Mouse (Mus musculus) heart, embryonic 13.5 days (tissue): ENCODE measurements at regions not wholly inside any gene's neighbourhood (a gene's known extent, or its start where the extent isn't known, plus 50 kb on each side); places are given as distances from the start of the nearest gene placed in this dataset.

Experiments
- ATAC-seq: fragments of 200-750 bp; cut with Nextera tagmentation; 2 replicates; pipeline ENCODE4 v1.8.0; 2017; ENCODE audit warnings: moderate TSS enrichment; ENCODE audit not compliant: insufficient number of reproducible peaks, low FRiP score, low TSS enrichment; ENCODE audit errors: extremely low read depth
- H3K27ac ChIP-seq: fragments of 300-500 bp; sonication (generic); replicated peaks from 2 replicates; pipeline ENCODE4 v1.5.1; 2015; ENCODE audit warnings: moderate library complexity, mild to moderate bottlenecking, inconsistent platforms
- H3K27me3 ChIP-seq: fragments of 300-500 bp; sonication (generic); replicated peaks from 2 replicates; pipeline ENCODE4 v1.6.1; 2015; ENCODE audit warnings: mild to moderate bottlenecking, inconsistent platforms
- H3K36me3 ChIP-seq: fragments of 300-500 bp; sonication (generic); 2 replicates; pipeline ENCODE4 v1.6.1; 2015; ENCODE audit warnings: mild to moderate bottlenecking, inconsistent platforms
- H3K4me1 ChIP-seq: fragments of 300-500 bp; sonication (generic); 2 replicates; pipeline ENCODE4 v1.6.1; 2015; ENCODE audit warnings: inconsistent platforms
- H3K4me2 ChIP-seq: fragments of 300-500 bp; sonication (generic); 2 replicates; pipeline ENCODE4 v1.6.1; 2015; ENCODE audit warnings: inconsistent platforms, mild to moderate bottlenecking, moderate library complexity
- H3K4me3 ChIP-seq: fragments of 300-500 bp; sonication (generic); 2 replicates; pipeline ENCODE4 v1.5.1; 2015; ENCODE audit warnings: moderate library complexity, mild to moderate bottlenecking, inconsistent platforms
- H3K9ac ChIP-seq: fragments of 300-500 bp; sonication (generic); 2 replicates; pipeline ENCODE4 v1.6.1; 2015; ENCODE audit warnings: inconsistent platforms, mild to moderate bottlenecking, moderate library complexity
- H3K9me3 ChIP-seq: fragments of 300-500 bp; sonication (generic); 2 replicates; pipeline ENCODE4 v1.6.1; 2016; ENCODE audit warnings: inconsistent platforms
- WGBS: fragments of 180-500 bp; shearing (Covaris S2); methylation state at CpG from one replicate; pipeline ENCODE4 v1.1.7; 2015; ENCODE audit warnings: mixed read lengths; 5-methylcytosine and 5-hydroxymethylcytosine counted together

DNA sequence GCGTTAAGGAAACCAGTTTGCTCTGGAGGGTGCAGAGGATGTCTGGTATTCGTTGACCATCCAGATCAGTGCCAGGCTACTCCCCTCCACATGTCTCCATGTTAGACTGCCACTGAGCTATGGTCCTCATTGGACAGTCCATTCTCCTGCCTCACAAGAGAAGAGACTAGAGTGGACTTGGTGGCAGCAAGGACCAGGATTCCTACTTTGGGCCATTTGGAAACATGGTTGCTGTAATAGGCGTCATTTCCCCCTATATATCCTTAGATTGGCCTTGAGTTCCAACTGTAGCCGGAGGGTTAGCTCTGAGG is 72.6 kb downstream of the Rpusd4 start:
- peaks cover 93% of the 10 kb centered on the region for H3K4me1 ChIP-seq
- peak overlapping the region; percentile 87 for H3K27ac ChIP-seq
- no peak overlapping the region for H3K9ac ChIP-seq
- 73% methylated on average over 4 of the region's 4 CpGs for WGBS
- no peaks in the 10 kb centered on the region for H3K9me3 ChIP-seq
- H3K4me3 ChIP-seq, result no peak overlapping the region
- no peaks in the 10 kb centered on the region for H3K27me3 ChIP-seq
- H3K4me2 ChIP-seq, result no peak overlapping the region
- no peak for ATAC-seq
- no peaks in the 10 kb centered on the region for H3K36me3 ChIP-seq

DNA sequence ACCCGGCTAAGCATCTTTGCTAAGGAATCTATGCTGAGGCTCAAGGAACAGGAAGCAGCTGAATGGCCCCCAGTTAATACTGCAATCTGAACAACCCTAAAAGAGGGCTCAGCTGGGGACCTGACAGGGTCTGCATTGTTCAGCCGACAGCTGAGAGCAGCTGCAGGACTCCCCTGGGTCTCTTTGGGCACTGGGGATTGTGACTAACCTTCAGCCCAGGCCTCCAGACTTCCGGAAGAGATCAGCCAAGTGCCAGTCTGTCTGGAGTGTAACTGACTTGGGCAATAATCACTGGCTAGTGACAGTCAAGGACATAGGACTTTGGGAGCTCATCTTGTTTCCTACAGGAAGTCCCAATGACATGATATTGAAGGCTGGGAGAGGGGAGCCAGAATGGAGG is 73.1 kb downstream of the Rpusd4 start:
- Histone ChIP-seq H3K4me2 (no peak overlapping the region), H3K4me1 (peaks cover 93% of the 10 kb centered on the region), H3K27me3 (no peaks in the 10 kb centered on the region), H3K9me3 (no peaks in the 10 kb centered on the region), H3K9ac (no peak overlapping the region), H3K27ac (peak overlapping the region; percentile 87), H3K36me3 (no peaks in the 10 kb centered on the region), H3K4me3 (no peak overlapping the region)
- ATAC-seq, result no peak
- WGBS, result 31% methylated on average over 3 of the region's 3 CpGs

DNA sequence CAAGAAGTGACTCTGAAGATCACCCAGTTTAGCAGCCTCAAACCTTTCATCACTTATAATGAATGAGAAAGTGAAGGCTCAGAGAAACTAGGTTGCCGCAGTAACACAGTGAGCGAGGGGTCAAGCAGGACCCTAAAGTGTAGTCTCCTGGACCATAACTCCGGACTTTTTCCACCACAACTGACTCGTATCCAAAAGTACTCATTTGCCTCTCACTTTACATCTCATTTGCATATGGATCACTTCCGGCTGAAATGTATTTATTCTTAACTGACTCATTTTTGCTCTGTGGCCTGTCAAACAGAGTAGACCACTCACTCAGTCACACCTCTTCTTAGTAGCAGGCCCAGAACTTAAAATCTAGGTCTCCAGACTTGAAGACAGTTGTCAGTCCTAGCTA is 73.7 kb downstream of the Rpusd4 start:
- peak overlapping the region; percentile 87 for H3K27ac ChIP-seq
- 77% methylated on average over 5 of the region's 5 CpGs for WGBS
- peaks cover 93% of the 10 kb centered on the region for H3K4me1 ChIP-seq

GRCm38 (mm10) chr9:35342436-35342835 is 74.8 kb downstream of the Rpusd4 start:
- Histone ChIP-seq H3K9me3 (no peaks in the 10 kb centered on the region), H3K4me1 (peaks cover 93% of the 10 kb centered on the region)
- WGBS, result 31% methylated on average over 2 of the region's 2 CpGs

More for the DNA sequence above, 73.7 kb downstream of the Rpusd4 start:
- H3K9me3 ChIP-seq, result no peaks in the 10 kb centered on the region
- H3K36me3 ChIP-seq, result no peaks in the 10 kb centered on the region
- H3K27me3 ChIP-seq, result no peaks in the 10 kb centered on the region
- no peak overlapping the region for H3K4me3 ChIP-seq
- ATAC-seq, result no peak
- H3K9ac ChIP-seq, result no peak overlapping the region
- no peak overlapping the region for H3K4me2 ChIP-seq

GRCm38 (mm10) chr9:35343336-35343735 is 75.7 kb downstream of the Rpusd4 start:
- Histone ChIP-seq H3K36me3 (no peaks in the 10 kb centered on the region), H3K9me3 (no peaks in the 10 kb centered on the region), H3K27ac (peak overlapping the region; percentile 87), H3K4me2 (no peak overlapping the region), H3K27me3 (no peaks in the 10 kb centered on the region), H3K4me1 (peaks cover 88% of the 10 kb centered on the region), H3K4me3 (no peak overlapping the region), H3K9ac (no peak overlapping the region)
- no peak for ATAC-seq

More at GRCm38 (mm10) chr9:35342436-35342835, 74.8 kb downstream of the Rpusd4 start:
- Histone ChIP-seq H3K4me2 (no peak overlapping the region), H3K4me3 (no peak overlapping the region), H3K27me3 (no peaks in the 10 kb centered on the region), H3K9ac (peak overlapping the region; percentile 37; the same call in 1 of the 2 replicates), H3K27ac (peak overlapping the region; percentile 87), H3K36me3 (no peaks in the 10 kb centered on the region)
- ATAC-seq, result no peak

- Histone ChIP-seq H3K27ac (peak overlapping the region; percentile 16; the same call in 1 of the 2 replicates), H3K36me3 (no peaks in the 10 kb centered on the region), H3K9me3 (no peaks in the 10 kb centered on the region), H3K4me2 (no peak overlapping the region), H3K27me3 (no peaks in the 10 kb centered on the region), H3K9ac (peak overlapping the region; percentile 33; the same call in 1 of the 2 replicates), H3K4me1 (peaks cover 77% of the 10 kb centered on the region), H3K4me3 (no peak overlapping the region)
- WGBS, result 18% methylated on average over 6 of the region's 6 CpGs
- ATAC-seq, result no peak
Measured at GRCm38 (mm10) chr9:35344374-35344773, 76.6 kb upstream of the Cdon start.

- H3K4me1 ChIP-seq, result peaks cover 57% of the 10 kb centered on the region
- no peaks in the 10 kb centered on the region for H3K9me3 ChIP-seq
- H3K27ac ChIP-seq, result peak overlapping the region; percentile 13
- peak overlapping the region; percentile 4; the same call in 1 of the 2 replicates for H3K4me2 ChIP-seq
- H3K36me3 ChIP-seq, result no peaks in the 10 kb centered on the region
- WGBS, result 8% methylated on average over 5 of the region's 5 CpGs
- H3K9ac ChIP-seq, result no peak overlapping the region
- 0 out of 2 replicates have a peak, but pooled peaks have one; percentile 18 for ATAC-seq
- no peaks in the 10 kb centered on the region for H3K27me3 ChIP-seq
- H3K4me3 ChIP-seq, result no peak overlapping the region
Measured at GRCm38 (mm10) chr9:35346378-35346777, 74.5 kb upstream of the Cdon start.

GRCm38 (mm10) chr9:35350046-35350552 is 70.8 kb upstream of the Cdon start:
- H3K9me3 ChIP-seq, result no peaks in the 10 kb centered on the region
- H3K27ac ChIP-seq, result no peak overlapping the region
- no peaks in the 10 kb centered on the region for H3K27me3 ChIP-seq
- peaks cover 30% of the 10 kb centered on the region for H3K4me1 ChIP-seq
- no peak overlapping the region for H3K4me3 ChIP-seq
- no peak overlapping the region for H3K9ac ChIP-seq
- WGBS, result 65% methylated on average over 2 of the region's 2 CpGs
- H3K36me3 ChIP-seq, result no peaks in the 10 kb centered on the region
- no peak overlapping the region for H3K4me2 ChIP-seq
- ATAC-seq, result no peak

DNA sequence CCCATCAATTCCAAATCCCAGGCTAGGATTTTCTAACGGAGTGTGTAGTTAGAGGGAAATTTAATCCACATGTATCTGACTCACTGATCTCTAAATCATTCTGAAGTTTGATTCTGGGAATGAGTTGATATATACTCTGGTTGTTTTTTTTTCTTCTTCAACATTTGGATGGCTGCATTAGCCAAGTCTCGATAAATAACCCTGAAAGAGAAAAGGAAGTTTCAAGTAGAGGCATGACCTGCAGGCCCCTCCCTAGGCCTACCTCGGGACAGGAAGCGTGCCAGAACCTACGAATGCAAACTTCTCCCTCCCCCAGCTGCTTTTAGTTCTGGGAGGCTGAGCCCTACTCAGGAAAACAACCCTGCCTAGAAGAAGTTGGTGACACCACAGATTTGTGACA is 69.4 kb upstream of the Cdon start:
- no peak overlapping the region for H3K27ac ChIP-seq
- no peaks in the 10 kb centered on the region for H3K9me3 ChIP-seq
- WGBS, result 50% methylated on average over 5 of the region's 5 CpGs
- H3K4me3 ChIP-seq, result no peak overlapping the region
- no peak overlapping the region for H3K4me2 ChIP-seq
- H3K27me3 ChIP-seq, result no peaks in the 10 kb centered on the region
- H3K4me1 ChIP-seq, result peaks cover 18% of the 10 kb centered on the region
- no peak overlapping the region for H3K9ac ChIP-seq
- ATAC-seq, result no peak
- H3K36me3 ChIP-seq, result no peaks in the 10 kb centered on the region

- no peaks in the 10 kb centered on the region for H3K9me3 ChIP-seq
- no peaks in the 10 kb centered on the region for H3K36me3 ChIP-seq
- H3K9ac ChIP-seq, result no peak overlapping the region
- no peaks in the 10 kb centered on the region for H3K27me3 ChIP-seq
- peaks cover 16% of the 10 kb centered on the region for H3K4me1 ChIP-seq
- peak; percentile 46 for ATAC-seq
- 32% methylated on average over 7 of the region's 7 CpGs for WGBS
- H3K27ac ChIP-seq, result peak overlapping the region; percentile 60
- no peak overlapping the region for H3K4me3 ChIP-seq
- H3K4me2 ChIP-seq, result no peak overlapping the region
Measured at GRCm38 (mm10) chr9:35354652-35355130, 66.2 kb upstream of the Cdon start.

GRCm38 (mm10) chr9:35359699-35360098 is 61.2 kb upstream of the Cdon start:
- 0 out of 2 replicates have a peak overlapping the region, but pooled peaks have one; percentile 54 for H3K4me2 ChIP-seq
- peaks cover 59% of the 10 kb centered on the region for H3K4me1 ChIP-seq
- 0 out of 2 replicates have a peak overlapping the region, but pooled peaks have one; percentile 64 for H3K9ac ChIP-seq
- no peaks in the 10 kb centered on the region for H3K9me3 ChIP-seq
- H3K27me3 ChIP-seq, result no peaks in the 10 kb centered on the region
- no peaks in the 10 kb centered on the region for H3K36me3 ChIP-seq
- no peak for ATAC-seq
- H3K4me3 ChIP-seq, result no peak overlapping the region
- WGBS, result 36% methylated on average over 6 of the region's 6 CpGs
- peak overlapping the region; percentile 78 for H3K27ac ChIP-seq
